Mouse (Mus musculus): Measurements from ENCODE around the gene Lgals8. TPM values are rescaled to one million over a fixed set of nuclear protein-coding genes. Genes with fewer than 3 reads are reported as not detected.

The Lgals8 gene
- polyA plus RNA-seq, 1 experiment, result 27.7 TPM

- Histone ChIP-seq H3K36me3 (ENCODE audit: control insufficient read depth, insufficient read depth) (no peaks in the 10 kb centered on the region), H3K4me3 (no peak overlapping the region), H3K4me2 (ENCODE audit: low read depth) (no peak overlapping the region), H3K79me2 (ENCODE audit: control insufficient read depth, insufficient read depth) (no peaks in the 10 kb centered on the region), H3K27me3 (ENCODE audit: control insufficient read depth, insufficient read depth, insufficient read length) (peaks cover 6% of the 10 kb centered on the region), H3ac (ENCODE audit: control insufficient read depth, insufficient read length) (no peak overlapping the region)
- TF ChIP-seq REST (IDR thresholded peaks at IDR 0.05; ENCODE audit: insufficient read depth, insufficient read length) (no peak), POLR2AphosphoS2 (IDR thresholded peaks at IDR 0.05; ENCODE audit: insufficient read length, low read depth) (no peak), CEBPB (IDR thresholded peaks at IDR 0.05; ENCODE audit: insufficient read depth, poor library complexity, severe bottlenecking) (no peak), MAX (IDR thresholded peaks at IDR 0.05; ENCODE audit: low read depth) (no peak), POLR2A (IDR thresholded peaks at IDR 0.05; ENCODE audit: insufficient read length, low read depth) (no peak)
Observed at GRCm38 (mm10) chr13:12479802-12480201, 15.1 kb upstream of the Lgals8 start.

GRCm38 (mm10) chr13:12478301-12478700, 13.6 kb upstream of the Lgals8 start:
- no peak overlapping the region for H3K4me3 ChIP-seq
- no peak overlapping the region for H3ac ChIP-seq (ENCODE audit: control insufficient read depth, insufficient read length)
- TF ChIP-seq MYOD1 (IDR thresholded peaks at IDR 0.05; ENCODE audit: control insufficient read depth in 1 of 3, insufficient read length in 2 of 3, low read depth in 2 of 3) (no peak), POLR2AphosphoS2 (IDR thresholded peaks at IDR 0.05; ENCODE audit: insufficient read length, low read depth) (no peak), SRF (IDR thresholded peaks at IDR 0.05; ENCODE audit: control insufficient read depth, insufficient read length, low read depth) (no peak), REST (IDR thresholded peaks at IDR 0.05; ENCODE audit: insufficient read depth, insufficient read length) (no peak), MAX (IDR thresholded peaks at IDR 0.05; ENCODE audit: low read depth) (no peak), USF1 (IDR thresholded peaks at IDR 0.05; ENCODE audit: low read depth) (no peak), POLR2A (IDR thresholded peaks at IDR 0.05; ENCODE audit: insufficient read length, low read depth) (no peak), CEBPB (IDR thresholded peaks at IDR 0.05; ENCODE audit: insufficient read depth, poor library complexity, severe bottlenecking) (no peak), TCF12 (IDR thresholded peaks at IDR 0.05; ENCODE audit: insufficient read depth, poor library complexity, severe bottlenecking) (no peak), TCF3 (IDR thresholded peaks at IDR 0.05; ENCODE audit: insufficient read length, low read depth) (no peak), E2F4 (IDR thresholded peaks at IDR 0.05; ENCODE audit: insufficient read depth) (no peak), MYOG (IDR thresholded peaks at IDR 0.05; ENCODE audit: control insufficient read depth in 1 of 3, insufficient read depth in 1 of 3, insufficient read length in 2 of 3, low read depth in 2 of 3) (no peak)
- H3K27me3 ChIP-seq (ENCODE audit: control insufficient read depth, insufficient read depth, insufficient read length), result peaks cover 6% of the 10 kb centered on the region
- H3K4me2 ChIP-seq (ENCODE audit: low read depth), result no peak overlapping the region
- no peaks in the 10 kb centered on the region for H3K79me2 ChIP-seq (ENCODE audit: control insufficient read depth, insufficient read depth)
- no peaks in the 10 kb centered on the region for H3K36me3 ChIP-seq (ENCODE audit: control insufficient read depth, insufficient read depth)

DNA sequence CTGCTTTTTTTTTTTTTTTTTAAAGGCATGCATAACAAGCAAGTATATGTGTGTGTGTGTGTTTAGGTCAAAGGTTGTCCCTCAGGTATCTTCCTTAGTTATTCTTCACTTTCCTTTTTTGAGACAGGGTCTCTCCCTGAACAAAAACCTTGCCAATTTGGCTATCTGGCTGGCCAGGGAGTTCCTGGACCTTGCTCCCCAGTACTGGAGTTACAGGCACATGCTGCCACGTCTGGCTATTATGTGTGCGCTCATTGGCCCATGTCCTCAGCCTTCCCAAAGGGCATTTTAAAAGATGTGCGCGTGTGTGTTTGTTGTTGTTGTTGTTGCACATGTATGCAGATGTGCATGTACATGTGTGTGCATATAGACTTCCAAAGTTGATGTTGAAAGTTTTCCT, 12.1 kb upstream of the Lgals8 start:
- Histone ChIP-seq H3K4me2 (ENCODE audit: low read depth) (no peak overlapping the region), H3K36me3 (ENCODE audit: control insufficient read depth, insufficient read depth) (no peaks in the 10 kb centered on the region), H3K79me2 (ENCODE audit: control insufficient read depth, insufficient read depth) (no peaks in the 10 kb centered on the region), H3K27me3 (ENCODE audit: control insufficient read depth, insufficient read depth, insufficient read length) (peaks cover 5% of the 10 kb centered on the region), H3K4me3 (no peak overlapping the region), H3ac (ENCODE audit: control insufficient read depth, insufficient read length) (no peak overlapping the region)
- TF ChIP-seq SRF (IDR thresholded peaks at IDR 0.05; ENCODE audit: control insufficient read depth, insufficient read length, low read depth) (no peak), TCF12 (IDR thresholded peaks at IDR 0.05; ENCODE audit: insufficient read depth, poor library complexity, severe bottlenecking) (no peak), MYOD1 (IDR thresholded peaks at IDR 0.05; ENCODE audit: control insufficient read depth in 1 of 3, insufficient read length in 2 of 3, low read depth in 2 of 3) (no peak), MAX (IDR thresholded peaks at IDR 0.05; ENCODE audit: low read depth) (no peak), TCF3 (IDR thresholded peaks at IDR 0.05; ENCODE audit: insufficient read length, low read depth) (no peak), USF1 (IDR thresholded peaks at IDR 0.05; ENCODE audit: low read depth) (no peak), MYOG (IDR thresholded peaks at IDR 0.05; ENCODE audit: control insufficient read depth in 1 of 3, insufficient read depth in 1 of 3, insufficient read length in 2 of 3, low read depth in 2 of 3) (no peak), POLR2AphosphoS2 (IDR thresholded peaks at IDR 0.05; ENCODE audit: insufficient read length, low read depth) (no peak), E2F4 (IDR thresholded peaks at IDR 0.05; ENCODE audit: insufficient read depth) (no peak), REST (IDR thresholded peaks at IDR 0.05; ENCODE audit: insufficient read depth, insufficient read length) (no peak), POLR2A (IDR thresholded peaks at IDR 0.05; ENCODE audit: insufficient read length, low read depth) (no peak), CEBPB (IDR thresholded peaks at IDR 0.05; ENCODE audit: insufficient read depth, poor library complexity, severe bottlenecking) (no peak)

DNA sequence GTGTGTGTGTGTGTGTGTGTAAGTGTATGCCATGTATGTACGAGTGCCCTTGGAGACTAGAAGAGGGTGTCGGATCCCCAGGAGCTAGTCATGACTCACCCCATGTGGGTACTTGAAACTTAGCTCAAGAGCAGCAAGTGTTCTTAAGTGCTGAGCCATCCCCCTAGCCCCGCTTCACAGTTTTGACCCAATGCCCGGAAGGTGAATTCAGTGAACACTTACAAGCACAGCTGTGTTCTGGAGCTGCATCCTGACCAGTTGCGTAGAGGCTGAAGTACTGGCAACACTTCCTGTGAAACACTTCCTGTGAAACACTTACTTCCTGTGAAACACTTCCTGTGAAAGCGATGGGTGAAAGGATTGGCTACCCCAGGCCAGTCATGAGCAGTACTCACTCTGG, 10.5 kb upstream of the Lgals8 start:
- no peak overlapping the region for H3K4me2 ChIP-seq (ENCODE audit: low read depth)
- TF ChIP-seq MYOD1 (IDR thresholded peaks at IDR 0.05; ENCODE audit: control insufficient read depth in 1 of 3, insufficient read length in 2 of 3, low read depth in 2 of 3) (no peak), REST (IDR thresholded peaks at IDR 0.05; ENCODE audit: insufficient read depth, insufficient read length) (no peak), MAX (IDR thresholded peaks at IDR 0.05; ENCODE audit: low read depth) (no peak), CEBPB (IDR thresholded peaks at IDR 0.05; ENCODE audit: insufficient read depth, poor library complexity, severe bottlenecking) (no peak)
- no peaks in the 10 kb centered on the region for H3K79me2 ChIP-seq (ENCODE audit: control insufficient read depth, insufficient read depth)
- no peak overlapping the region for H3K4me3 ChIP-seq
- no peak overlapping the region for H3ac ChIP-seq (ENCODE audit: control insufficient read depth, insufficient read length)
- no peaks in the 10 kb centered on the region for H3K36me3 ChIP-seq (ENCODE audit: control insufficient read depth, insufficient read depth)
- no peaks in the 10 kb centered on the region for H3K27me3 ChIP-seq (ENCODE audit: control insufficient read depth, insufficient read depth, insufficient read length)

DNA sequence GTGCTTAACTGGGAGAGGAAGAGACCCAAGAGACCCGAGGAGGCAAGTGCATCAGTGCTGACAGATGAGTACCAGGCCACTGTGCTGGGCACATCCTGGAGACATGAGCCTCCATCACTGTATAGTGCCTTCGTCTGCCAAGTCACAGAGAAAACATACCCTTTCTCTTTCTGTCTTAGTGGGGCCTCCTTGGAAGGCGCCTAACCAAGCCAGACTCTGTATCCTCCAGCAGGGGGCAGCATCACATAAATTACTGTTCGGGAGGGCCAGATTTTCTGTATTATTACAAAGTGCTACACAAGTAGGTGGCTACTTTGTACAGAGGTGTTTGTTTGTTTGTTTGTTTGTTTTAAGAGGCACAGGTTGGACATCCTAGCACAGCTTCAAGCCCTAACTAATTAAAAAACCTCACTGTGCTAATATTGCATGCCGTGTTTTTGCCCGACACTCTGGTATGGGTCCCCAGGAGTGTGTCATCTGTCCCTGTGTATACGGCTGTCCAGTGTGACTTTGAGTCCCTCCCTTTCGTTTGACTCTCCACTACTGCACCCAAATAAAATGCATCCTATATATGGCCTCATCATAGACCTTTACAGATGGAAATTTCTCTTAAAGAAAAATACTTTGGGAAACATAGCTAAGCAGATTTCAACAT, 9.1 kb upstream of the Lgals8 start:
- no peak overlapping the region for H3K4me2 ChIP-seq (ENCODE audit: low read depth)
- TF ChIP-seq MAX (IDR thresholded peaks at IDR 0.05; ENCODE audit: low read depth) (no peak), SRF (IDR thresholded peaks at IDR 0.05; ENCODE audit: control insufficient read depth, insufficient read length, low read depth) (no peak), USF1 (IDR thresholded peaks at IDR 0.05; ENCODE audit: low read depth) (no peak), E2F4 (IDR thresholded peaks at IDR 0.05; ENCODE audit: insufficient read depth) (no peak), TCF12 (IDR thresholded peaks at IDR 0.05; ENCODE audit: insufficient read depth, poor library complexity, severe bottlenecking) (no peak), CEBPB (IDR thresholded peaks at IDR 0.05; ENCODE audit: insufficient read depth, poor library complexity, severe bottlenecking) (no peak), MYOD1 (IDR thresholded peaks at IDR 0.05; ENCODE audit: control insufficient read depth in 1 of 3, insufficient read length in 2 of 3, low read depth in 2 of 3) (no peak), POLR2A (IDR thresholded peaks at IDR 0.05; ENCODE audit: insufficient read length, low read depth) (no peak), REST (IDR thresholded peaks at IDR 0.05; ENCODE audit: insufficient read depth, insufficient read length) (no peak), POLR2AphosphoS2 (IDR thresholded peaks at IDR 0.05; ENCODE audit: insufficient read length, low read depth) (no peak), TCF3 (IDR thresholded peaks at IDR 0.05; ENCODE audit: insufficient read length, low read depth) (no peak), MYOG (IDR thresholded peaks at IDR 0.05; ENCODE audit: control insufficient read depth in 1 of 3, insufficient read depth in 1 of 3, insufficient read length in 2 of 3, low read depth in 2 of 3) (no peak)
- H3K79me2 ChIP-seq (ENCODE audit: control insufficient read depth, insufficient read depth), result no peaks in the 10 kb centered on the region
- H3K4me3 ChIP-seq, result no peak overlapping the region
- no peaks in the 10 kb centered on the region for H3K27me3 ChIP-seq (ENCODE audit: control insufficient read depth, insufficient read depth, insufficient read length)
- H3ac ChIP-seq (ENCODE audit: control insufficient read depth, insufficient read length), result no peak overlapping the region
- no peaks in the 10 kb centered on the region for H3K36me3 ChIP-seq (ENCODE audit: control insufficient read depth, insufficient read depth)

All from myocyte (in vitro differentiated cells).